Mouse (Mus musculus) C2C12 (cell line): Measurements from ENCODE around the gene Stat4. TPM values are rescaled to one million over a fixed set of nuclear protein-coding genes. Genes with fewer than 3 reads are reported as not detected.

Experiments used
- H3K27me3 ChIP-seq: one replicate; pipeline ENCODE4 v1.6.1; 2011; ENCODE audit not compliant: control insufficient read depth, insufficient read depth, insufficient read length
- H3K36me3 ChIP-seq: one replicate; pipeline ENCODE4 v1.6.1; 2011; ENCODE audit not compliant: control insufficient read depth, insufficient read depth
- H3K4me3 ChIP-seq: one replicate; pipeline ENCODE4 v1.5.1; 2011; ENCODE audit warnings: mild to moderate bottlenecking, control low read depth; ENCODE audit not compliant: poor library complexity, insufficient read depth, severe bottlenecking
- H3K79me2 ChIP-seq: one replicate; pipeline ENCODE4 v1.6.1; 2011; ENCODE audit not compliant: control insufficient read depth, insufficient read depth
- H3K79me3 ChIP-seq: one replicate; pipeline ENCODE4 v1.6.1; 2011; ENCODE audit warnings: low read depth, control low read depth
- H3ac ChIP-seq: one replicate; pipeline ENCODE3; 2011; ENCODE audit warnings: low read depth; ENCODE audit not compliant: control insufficient read depth, insufficient read length
- CEBPB ChIP-seq: IDR thresholded peaks from one replicate; pipeline ENCODE4 v1.6.1; 2011; ENCODE audit warnings: low read depth, mild to moderate bottlenecking, control low read depth, moderate library complexity
- CTCF ChIP-seq: IDR thresholded peaks from one replicate; pipeline ENCODE4 v1.5.1; 2011; ENCODE audit not compliant: control insufficient read depth, insufficient read depth, insufficient read length
- FOSL1 ChIP-seq: IDR thresholded peaks from one replicate; pipeline ENCODE4 v1.8.0; 2011; ENCODE audit warnings: mild to moderate bottlenecking, low read length; ENCODE audit not compliant: poor library complexity, insufficient read depth, severe bottlenecking
- MAX ChIP-seq: IDR thresholded peaks from one replicate; pipeline ENCODE4 v1.6.1; 2011; ENCODE audit warnings: mild to moderate bottlenecking, control low read depth
- MYOD1 ChIP-seq: IDR thresholded peaks from one replicate; pipeline ENCODE4 v1.6.1; 2011; ENCODE audit warnings: low read depth; ENCODE audit not compliant: control insufficient read depth, insufficient read length
- MYOG ChIP-seq: IDR thresholded peaks from one replicate; pipeline ENCODE4 v1.6.1; 2011; ENCODE audit not compliant: control insufficient read depth, insufficient read length; ENCODE audit errors: extremely low read depth
- USF1 ChIP-seq: IDR thresholded peaks from one replicate; pipeline ENCODE4 v1.6.1; 2011; ENCODE audit warnings: low read depth, mild to moderate bottlenecking, control low read depth, moderate library complexity
- long read RNA-seq, 2 experiments: library from polyadenylated mRNA; unstranded; transcript quantifications; one replicate each; pipeline ENCODE4 v2.0.0; 2019 to 2020
- polyA plus RNA-seq: library from polyadenylated mRNA; unstranded; fragments of >200 nt; fragmentation: generic; extraction: Trizol; gene quantifications from one replicate; pipeline ENCODE4 v1.2.1, GENCODE M21; 2012; ENCODE audit warnings: missing spikeins

Stat4 gene
- not detected for polyA plus RNA-seq
- long read RNA-seq, experiment 1, result 0 reads
- long read RNA-seq, experiment 2, result 0 reads

GRCm38 (mm10) chr1:51986848-51987247, at the start of gene Stat4:
Gene Stat4 (plus strand): TSS chr1:51987148.
- no peaks in the 10 kb centered on the region for H3K27me3 ChIP-seq
- no peak within 1 kb of the TSS for H3ac ChIP-seq
- H3K79me3 ChIP-seq, result no peaks in the 10 kb centered on the region
- no peak for TF ChIP-seq MAX
- TF ChIP-seq USF1, result no peak
- TF ChIP-seq CEBPB, result no peak
- no peak for TF ChIP-seq MYOG
- no peak for TF ChIP-seq CTCF
- TF ChIP-seq FOSL1, result no peak
- TF ChIP-seq MYOD1, result no peak
- H3K79me2 ChIP-seq, result no peaks in the 10 kb centered on the region
- no peak within 1 kb of the TSS for H3K4me3 ChIP-seq
- no peaks in the 10 kb centered on the region for H3K36me3 ChIP-seq

DNA sequence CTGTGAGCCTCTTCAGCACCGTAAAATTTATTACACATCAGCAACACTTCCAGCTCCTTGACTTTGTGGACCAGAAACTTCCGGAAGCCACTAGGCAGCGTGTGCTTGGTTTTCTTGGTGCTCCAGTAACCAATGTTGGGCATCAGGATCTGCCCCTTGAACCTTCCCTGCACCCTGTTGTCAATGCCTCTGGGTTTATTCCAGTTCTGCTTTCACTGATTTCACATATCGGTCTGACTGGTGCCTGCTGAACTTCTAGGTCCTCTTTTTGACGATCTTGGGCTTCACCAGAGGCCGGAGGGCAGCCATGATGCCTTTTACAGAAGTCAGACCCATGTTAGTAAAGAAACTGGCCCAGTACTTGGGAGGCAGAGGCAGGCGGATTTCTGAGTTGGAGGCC, 48.6 kb upstream of the Stat4 start:
- H3K79me2 ChIP-seq, result no peaks in the 10 kb centered on the region
- H3K4me3 ChIP-seq, result no peak overlapping the region
- H3K27me3 ChIP-seq, result no peaks in the 10 kb centered on the region
- TF ChIP-seq FOSL1 (no peak), USF1 (no peak), MYOD1 (no peak), MAX (no peak), MYOG (no peak), CEBPB (no peak), CTCF (no peak)
- no peak overlapping the region for H3ac ChIP-seq
- no peaks in the 10 kb centered on the region for H3K36me3 ChIP-seq
- no peaks in the 10 kb centered on the region for H3K79me3 ChIP-seq

DNA sequence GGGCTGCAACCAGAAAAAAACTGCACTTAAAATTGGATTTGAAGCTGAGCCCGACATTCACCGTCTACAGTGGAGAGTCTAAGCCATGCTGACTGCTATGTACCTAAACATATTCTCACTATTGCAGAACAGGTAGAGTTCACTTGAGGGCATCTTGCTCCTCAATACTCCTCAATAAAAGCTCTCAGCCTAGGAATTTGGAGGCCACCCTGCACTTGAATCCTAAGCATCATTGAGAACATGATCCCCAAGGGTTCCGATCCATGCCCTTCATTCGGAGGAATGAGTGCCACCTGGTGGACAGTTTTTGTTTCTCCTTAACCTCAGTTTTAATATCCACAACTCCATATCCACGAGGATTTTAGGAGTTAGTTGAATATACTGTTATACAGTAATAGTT, 42.2 kb upstream of the Stat4 start:
- H3K4me3 ChIP-seq, result no peak overlapping the region
- H3ac ChIP-seq, result no peak overlapping the region
- no peak for TF ChIP-seq MAX
- no peak for TF ChIP-seq FOSL1
- TF ChIP-seq CTCF, result peak; percentile 20
- TF ChIP-seq MYOD1, result no peak
- TF ChIP-seq CEBPB, result no peak
- H3K79me3 ChIP-seq, result no peaks in the 10 kb centered on the region
- no peaks in the 10 kb centered on the region for H3K36me3 ChIP-seq
- no peaks in the 10 kb centered on the region for H3K79me2 ChIP-seq
- H3K27me3 ChIP-seq, result no peaks in the 10 kb centered on the region

GRCm38 (mm10) chr1:51947116-51947515, 39.8 kb upstream of the Stat4 start:
- Histone ChIP-seq H3K79me3 (no peaks in the 10 kb centered on the region), H3K4me3 (no peak overlapping the region), H3K79me2 (no peaks in the 10 kb centered on the region), H3K36me3 (no peaks in the 10 kb centered on the region), H3ac (no peak overlapping the region), H3K27me3 (no peaks in the 10 kb centered on the region)
- TF ChIP-seq MYOG (no peak), MAX (no peak), CEBPB (no peak), MYOD1 (no peak), FOSL1 (no peak), USF1 (no peak), CTCF (no peak)

GRCm38 (mm10) chr1:51964647-51965046, 22.3 kb upstream of the Stat4 start:
- Histone ChIP-seq H3K79me3 (no peaks in the 10 kb centered on the region), H3ac (no peak overlapping the region), H3K4me3 (no peak overlapping the region), H3K27me3 (no peaks in the 10 kb centered on the region), H3K36me3 (no peaks in the 10 kb centered on the region), H3K79me2 (no peaks in the 10 kb centered on the region)
- TF ChIP-seq USF1 (no peak), MYOD1 (no peak), FOSL1 (no peak), CEBPB (no peak), MYOG (no peak), MAX (no peak), CTCF (no peak)

DNA sequence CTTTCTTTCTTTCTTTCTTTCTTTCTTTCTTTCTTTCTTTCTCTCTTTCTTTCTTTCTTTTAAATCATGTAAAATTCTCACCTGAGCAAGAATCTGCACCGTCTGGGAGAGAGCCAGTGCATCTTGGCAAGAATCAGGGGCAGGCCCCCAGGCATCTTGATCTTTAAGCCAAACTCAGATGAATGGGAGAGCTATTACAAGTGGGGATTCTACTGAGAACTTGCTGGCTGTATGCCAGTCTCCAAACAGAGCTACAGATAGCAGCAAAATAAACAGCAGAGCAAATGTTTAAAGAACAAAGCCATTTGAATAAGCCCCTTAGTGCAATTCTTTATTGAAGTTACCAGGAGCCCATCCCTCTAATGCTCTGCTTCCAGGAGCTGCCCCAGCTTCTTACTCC, 18.0 kb upstream of the Stat4 start:
- Histone ChIP-seq H3K79me3 (no peaks in the 10 kb centered on the region), H3K79me2 (no peaks in the 10 kb centered on the region), H3K27me3 (no peaks in the 10 kb centered on the region), H3K4me3 (no peak overlapping the region), H3ac (no peak overlapping the region), H3K36me3 (no peaks in the 10 kb centered on the region)
- no peak for TF ChIP-seq MYOD1
